Mouse (Mus musculus): Measurements from ENCODE around the gene Gm39115. TPM values are rescaled to one million over a fixed set of nuclear protein-coding genes. Genes with fewer than 3 reads are reported as not detected.

Gene Gm39115
- total and polyA plus RNA-seq, 3 experiments, result not detected

DNA sequence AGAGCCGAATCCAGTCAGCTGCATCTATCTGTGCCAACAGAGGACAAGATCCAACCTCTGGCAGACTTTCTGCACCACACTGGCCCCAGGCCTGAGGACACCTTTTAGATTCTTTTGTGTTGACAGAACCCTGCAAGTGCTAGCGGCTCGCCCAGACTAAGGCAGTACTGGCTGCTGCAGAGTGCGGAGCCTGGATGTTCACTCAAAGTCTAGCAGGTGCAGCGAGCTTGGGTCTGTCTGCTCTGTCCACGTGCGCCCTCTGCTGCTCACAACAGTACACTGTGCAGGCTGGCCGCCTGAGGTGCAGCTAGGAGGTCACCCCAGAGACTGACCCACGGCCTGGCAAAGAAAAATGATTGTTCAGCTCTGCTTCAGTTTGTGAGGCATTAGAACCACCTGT is 38.1 kb downstream of the Gm39115 start:
- Histone ChIP-seq H3K27me3 (ENCODE audit: insufficient read depth, low read length) (peaks cover 68% of the 10 kb centered on the region), H3K36me3 (replicated peaks) (no peaks in the 10 kb centered on the region), H3K9me3 (replicated peaks) (peaks cover 10% of the 10 kb centered on the region), H3K4me1 (ENCODE audit: insufficient read depth, low read depth, low read length) (peaks cover 2% of the 10 kb centered on the region; the same call in 1 of the 2 replicates), H3K4me3 (ENCODE audit: low read depth, low read length) (no peak overlapping the region)
- peak; percentile 54 for ATAC-seq (ENCODE audit: extremely low read depth, insufficient number of reproducible peaks, low FRiP score, poor library complexity, severe bottlenecking)
- TF ChIP-seq GATA2 (IDR thresholded peaks at IDR 0.05; ENCODE audit: borderline replicate concordance, low read depth, low read length) (no peak), TAL1 (conservative IDR thresholded peaks at IDR 0.05; ENCODE audit: low read depth, low read length) (no peak), POLR2AphosphoS5 (IDR thresholded peaks at IDR 0.05; ENCODE audit: insufficient replicate concordance, low read depth, low read length) (no peak), CTCF (IDR thresholded peaks at IDR 0.05; ENCODE audit: low read depth, low read length) (peak; percentile 51; the same call in 1 of the 2 replicates), GATA1 (IDR thresholded peaks at IDR 0.05; ENCODE audit: borderline replicate concordance, low read length) (no peak)
- DNase-seq (ENCODE audit: low spot score), result peak; percentile 44

DNA sequence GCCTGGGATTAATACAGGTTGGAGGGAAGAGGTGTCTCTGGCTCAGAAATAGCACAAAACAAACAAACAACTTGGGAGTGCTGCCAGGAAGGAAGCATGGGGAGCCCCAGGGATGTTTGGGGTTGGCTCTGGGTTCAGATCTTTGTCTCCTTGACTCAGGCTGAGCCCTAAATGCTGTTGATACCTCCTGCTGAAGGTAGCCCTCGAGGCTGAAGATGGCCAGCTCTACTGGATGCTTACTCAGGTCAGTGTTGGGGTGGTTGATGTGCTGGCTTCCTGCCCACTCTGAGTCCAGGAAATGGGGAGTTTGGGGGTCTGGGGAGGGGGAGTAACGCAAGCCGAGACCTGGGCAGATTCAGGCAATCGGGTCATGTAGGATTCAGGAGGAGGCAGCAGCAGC is 39.1 kb downstream of the Gm39115 start:
- no peak for ATAC-seq (ENCODE audit: extremely low read depth, insufficient number of reproducible peaks, low FRiP score, poor library complexity, severe bottlenecking)
- TF ChIP-seq GATA1 (IDR thresholded peaks at IDR 0.05; ENCODE audit: borderline replicate concordance, low read length) (no peak), TAL1 (conservative IDR thresholded peaks at IDR 0.05; ENCODE audit: low read depth, low read length) (no peak), POLR2AphosphoS5 (IDR thresholded peaks at IDR 0.05; ENCODE audit: insufficient replicate concordance, low read depth, low read length) (no peak), GATA2 (IDR thresholded peaks at IDR 0.05; ENCODE audit: borderline replicate concordance, low read depth, low read length) (no peak), CTCF (IDR thresholded peaks at IDR 0.05; ENCODE audit: low read depth, low read length) (no peak)
- peaks cover 2% of the 10 kb centered on the region; the same call in 1 of the 2 replicates for H3K4me1 ChIP-seq (ENCODE audit: insufficient read depth, low read depth, low read length)

DNA sequence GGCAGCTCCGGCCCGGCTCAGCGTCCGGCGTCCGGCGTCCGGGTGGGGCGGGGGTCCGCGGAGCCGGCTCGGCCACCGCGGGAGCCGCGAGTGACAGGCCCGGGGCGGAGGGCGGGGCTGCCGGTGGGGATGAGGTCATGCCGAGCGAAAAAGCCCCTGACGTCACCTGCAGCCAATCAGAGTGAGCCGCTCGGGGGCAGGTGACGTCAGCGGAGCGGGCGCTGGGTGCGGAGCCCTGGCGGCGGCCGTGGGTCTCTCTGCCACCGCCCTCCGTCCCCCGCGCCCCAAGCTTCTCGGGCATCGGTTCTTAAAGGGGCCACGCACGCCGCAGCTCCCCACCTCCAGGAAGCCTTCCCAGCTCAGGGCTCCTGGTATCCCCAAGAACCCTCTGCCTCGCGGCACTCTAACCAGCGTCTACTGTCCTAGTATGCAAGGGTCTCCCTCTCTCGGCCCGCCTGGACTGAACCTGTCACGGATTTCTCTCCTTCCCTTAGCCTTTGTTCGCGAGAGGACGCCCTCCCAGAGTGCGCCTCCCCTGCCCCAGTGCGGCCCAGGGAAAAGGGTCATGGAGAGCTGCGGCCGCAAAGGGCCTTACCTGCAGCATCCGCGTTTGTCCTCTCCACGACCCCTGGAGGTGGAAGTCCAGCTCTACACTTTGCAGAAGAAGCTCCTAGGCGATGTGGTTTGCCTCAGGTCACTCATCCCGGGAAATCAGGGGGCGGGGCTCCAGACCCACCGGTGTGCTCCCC is 40.5 kb downstream of the Gm39115 start, which contains the start of gene Dusp8:
Gene Dusp8, minus strand, starts transcription at position 661 of the 749 bp plus-strand sequence.
- ATAC-seq (ENCODE audit: extremely low read depth, insufficient number of reproducible peaks, low FRiP score, poor library complexity, severe bottlenecking) (no peak), DNase-seq (ENCODE audit: low spot score) (peak; percentile 22)
- TF ChIP-seq TAL1 (conservative IDR thresholded peaks at IDR 0.05; ENCODE audit: low read depth, low read length) (no peak), POLR2AphosphoS5 (IDR thresholded peaks at IDR 0.05; ENCODE audit: insufficient replicate concordance, low read depth, low read length) (no peak), CTCF (IDR thresholded peaks at IDR 0.05; ENCODE audit: low read depth, low read length) (no peak), GATA1 (IDR thresholded peaks at IDR 0.05; ENCODE audit: borderline replicate concordance, low read length) (no peak), GATA2 (IDR thresholded peaks at IDR 0.05; ENCODE audit: borderline replicate concordance, low read depth, low read length) (no peak)
- peak within 1 kb of the TSS; percentile 54; the same call in 1 of the 2 replicates for H3K4me3 ChIP-seq (ENCODE audit: low read depth, low read length)
- peaks cover 10% of the 10 kb centered on the region for H3K9me3 ChIP-seq (replicated peaks)
- peaks cover 58% of the 10 kb centered on the region for H3K27me3 ChIP-seq (ENCODE audit: insufficient read depth, low read length)
- H3K4me1 ChIP-seq (ENCODE audit: insufficient read depth, low read depth, low read length), result peaks cover 2% of the 10 kb centered on the region; the same call in 1 of the 2 replicates
- H3K36me3 ChIP-seq (replicated peaks), result no peaks in the 10 kb centered on the region

More for the DNA sequence above, 39.1 kb downstream of the Gm39115 start:
- Histone ChIP-seq H3K9me3 (replicated peaks) (peaks cover 10% of the 10 kb centered on the region), H3K27me3 (ENCODE audit: insufficient read depth, low read length) (peaks cover 66% of the 10 kb centered on the region), H3K4me3 (ENCODE audit: low read depth, low read length) (no peak overlapping the region), H3K36me3 (replicated peaks) (no peaks in the 10 kb centered on the region)
- DNase-seq (ENCODE audit: low spot score), result no peak

DNA sequence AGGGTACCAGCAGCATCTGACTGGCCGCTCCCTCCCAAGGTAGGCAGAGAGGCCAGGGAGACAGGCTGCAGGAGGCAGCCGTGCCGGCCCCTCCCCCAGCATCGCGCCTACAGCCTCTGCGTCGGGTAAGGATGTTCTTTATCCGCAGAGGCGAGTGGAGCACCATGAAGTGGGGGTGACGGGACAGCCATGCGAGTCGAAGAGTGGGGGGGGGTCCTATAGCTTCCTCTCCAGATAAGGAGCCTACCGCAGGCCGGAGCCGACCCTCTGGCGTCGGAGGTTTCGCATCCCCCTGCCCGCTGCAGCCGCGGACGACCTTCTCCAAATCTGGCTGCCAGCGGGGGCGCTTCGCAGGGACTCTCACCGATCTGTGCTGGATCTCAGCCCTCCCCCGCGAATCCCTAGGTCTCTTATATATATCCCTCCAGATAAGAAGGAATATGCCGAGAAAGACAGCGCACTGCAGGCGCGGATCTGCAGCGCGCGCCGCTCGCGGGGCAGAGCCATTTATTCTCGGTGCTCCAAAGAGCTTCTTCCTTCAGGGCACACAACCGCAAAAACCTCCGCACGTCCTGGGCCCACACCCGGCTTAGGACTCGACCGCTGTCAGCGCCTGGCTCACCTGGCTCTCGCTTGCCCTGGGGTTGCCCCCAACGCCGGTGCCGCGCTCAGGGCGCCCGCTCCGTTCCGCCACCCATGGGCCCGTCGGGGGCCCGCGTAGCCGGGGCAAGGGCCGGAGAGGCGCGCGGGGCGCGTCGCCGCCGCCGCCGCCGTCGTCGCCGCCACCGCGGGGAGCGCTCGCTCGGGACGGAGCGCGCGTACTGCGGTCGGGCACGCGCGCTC is 41.3 kb downstream of the Gm39115 start:
- TF ChIP-seq CTCF (IDR thresholded peaks at IDR 0.05; ENCODE audit: low read depth, low read length) (no peak), GATA2 (IDR thresholded peaks at IDR 0.05; ENCODE audit: borderline replicate concordance, low read depth, low read length) (no peak), GATA1 (IDR thresholded peaks at IDR 0.05; ENCODE audit: borderline replicate concordance, low read length) (no peak), TAL1 (conservative IDR thresholded peaks at IDR 0.05; ENCODE audit: low read depth, low read length) (no peak)
- H3K36me3 ChIP-seq (replicated peaks), result no peaks in the 10 kb centered on the region
- DNase-seq (ENCODE audit: low spot score) (no peak), ATAC-seq (ENCODE audit: extremely low read depth, insufficient number of reproducible peaks, low FRiP score, poor library complexity, severe bottlenecking) (no peak)
- H3K9me3 ChIP-seq (replicated peaks), result peaks cover 10% of the 10 kb centered on the region
- peaks cover 2% of the 10 kb centered on the region; the same call in 1 of the 2 replicates for H3K4me1 ChIP-seq (ENCODE audit: insufficient read depth, low read depth, low read length)
- peaks cover 57% of the 10 kb centered on the region for H3K27me3 ChIP-seq (ENCODE audit: insufficient read depth, low read length)
- H3K4me3 ChIP-seq (ENCODE audit: low read depth, low read length), result peak overlapping the region; percentile 54; the same call in 1 of the 2 replicates

DNA sequence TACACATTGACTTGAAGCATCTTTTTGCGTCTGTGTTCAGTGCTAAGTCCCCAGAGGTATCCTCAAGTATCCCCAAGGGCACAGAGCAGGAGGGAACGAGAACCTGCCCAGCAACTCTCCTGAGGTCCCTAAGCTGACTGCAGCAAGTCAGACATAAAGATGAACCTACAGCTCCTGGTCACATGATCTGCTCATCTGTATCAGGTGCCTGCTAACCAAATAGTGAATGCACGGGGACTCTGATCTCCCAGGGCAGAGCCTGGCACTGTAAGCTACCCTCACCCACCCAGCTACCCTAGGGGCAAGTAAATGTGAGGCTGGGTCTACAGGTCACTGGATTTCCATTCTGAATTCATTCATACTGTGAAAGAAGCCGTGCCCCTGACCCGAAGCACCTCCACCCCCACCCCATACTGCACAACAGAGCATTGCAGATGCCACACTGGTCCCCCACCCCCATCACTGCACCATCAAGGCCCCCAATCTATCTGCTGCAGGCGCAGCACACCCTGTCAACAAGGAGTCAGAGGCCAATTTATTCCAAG is 42.1 kb downstream of the Gm39115 start:
- ATAC-seq (ENCODE audit: extremely low read depth, insufficient number of reproducible peaks, low FRiP score, poor library complexity, severe bottlenecking), result no peak
- no peak for DNase-seq (ENCODE audit: low spot score)
- Histone ChIP-seq H3K27me3 (ENCODE audit: insufficient read depth, low read length) (peaks cover 55% of the 10 kb centered on the region), H3K36me3 (replicated peaks) (no peaks in the 10 kb centered on the region), H3K4me3 (ENCODE audit: low read depth, low read length) (no peak overlapping the region), H3K9me3 (replicated peaks) (peaks cover 10% of the 10 kb centered on the region), H3K4me1 (ENCODE audit: insufficient read depth, low read depth, low read length) (peaks cover 2% of the 10 kb centered on the region; the same call in 1 of the 2 replicates)
- TF ChIP-seq GATA2 (IDR thresholded peaks at IDR 0.05; ENCODE audit: borderline replicate concordance, low read depth, low read length), result no peak
- TF ChIP-seq CTCF (IDR thresholded peaks at IDR 0.05; ENCODE audit: low read depth, low read length), result no peak
- no peak for TF ChIP-seq GATA1 (IDR thresholded peaks at IDR 0.05; ENCODE audit: borderline replicate concordance, low read length)
- no peak for TF ChIP-seq POLR2AphosphoS5 (IDR thresholded peaks at IDR 0.05; ENCODE audit: insufficient replicate concordance, low read depth, low read length)
- no peak for TF ChIP-seq TAL1 (conservative IDR thresholded peaks at IDR 0.05; ENCODE audit: low read depth, low read length)

All from G1E (cell line).